In genomic region chr2:110929126-110929525, GRCm38 (mm10) we compare ENCODE assay signal across 18 mouse cellular contexts. TPM values are rescaled to one million over a fixed set of nuclear protein-coding genes. Genes with fewer than 3 reads are reported as not detected.
DNase-seq lines count a peak whose midpoint lies in the region; ATAC-seq lines count a peak whose summit lies in the region.
"Had no signal": no experiment of that assay in that cellular context is flagged by ENCODE, and none has a peak within 500 bp of the region (broad histone marks: within the 10 kb centered on the region; RNA-seq: fewer than 3 reads in every experiment).

No protein-coding gene starts in this region.

- H3K9ac ChIP-seq in hindbrain, embryonic 16.5 days (ENCODE audit: low read depth, low read length): no peak overlapping the region
- H3K9ac ChIP-seq in hindbrain, embryonic 12.5 days: no peak overlapping the region
- H3K9ac ChIP-seq: limb, embryonic 15.5 days; stomach, embryonic 15.5 days had no signal

- intact Hi-C loops in heart, postnatal 10 days (cut with DNase I): no loop called here

- no peaks in the 10 kb centered on the region for H3K27me3 ChIP-seq in hindbrain, embryonic 16.5 days (replicated peaks; ENCODE audit: control insufficient read depth, insufficient read depth, low read length)
- H3K27me3 ChIP-seq in hindbrain, embryonic 12.5 days: no peaks in the 10 kb centered on the region
- H3K27me3 ChIP-seq: CH12.LX; limb, embryonic 15.5 days; Patski; stomach, embryonic 15.5 days had no signal

- no peaks in the 10 kb centered on the region for H3K9me3 ChIP-seq in hindbrain, embryonic 16.5 days (ENCODE audit: control insufficient read depth, low read length)
- H3K9me3 ChIP-seq in hindbrain, embryonic 12.5 days (replicated peaks): no peaks in the 10 kb centered on the region
- H3K9me3 ChIP-seq: limb, embryonic 15.5 days; stomach, embryonic 15.5 days had no signal

- H3K4me3 ChIP-seq in hindbrain, embryonic 16.5 days (ENCODE audit: low read length): no peak overlapping the region
- no peak overlapping the region for H3K4me3 ChIP-seq in hindbrain, embryonic 12.5 days
- H3K4me3 ChIP-seq: erythroblast, embryonic 14.5 days; limb, embryonic 15.5 days; stomach, embryonic 15.5 days had no signal

- no peak overlapping the region for H3K27ac ChIP-seq in hindbrain, embryonic 16.5 days (ENCODE audit: low read depth, low read length)
- no peak overlapping the region for H3K27ac ChIP-seq in hindbrain, embryonic 12.5 days
- H3K27ac ChIP-seq: limb, embryonic 15.5 days; stomach, embryonic 15.5 days had no signal

- DNase-seq in 3T3-L1 (ENCODE audit: low read depth, low spot score): peak; percentile 25
- peak; percentile 67 for DNase-seq in Muller cell, postnatal 12 days (ENCODE audit: inconsistent ontology term)
- peak; percentile 95 for DNase-seq in cerebellum, adult 9-10 months
- no peak for DNase-seq in heart, postnatal 10 days
- DNase-seq in retina, postnatal 1 day: no peak
- DNase-seq: kidney, adult 2 months; kidney, postnatal 36 days; lung, adult 18-20 months; thymus, postnatal 14 days had no signal

- H3K36me3 ChIP-seq in hindbrain, embryonic 16.5 days (ENCODE audit: control insufficient read depth, insufficient read depth, low read length): no peaks in the 10 kb centered on the region
- no peaks in the 10 kb centered on the region for H3K36me3 ChIP-seq in hindbrain, embryonic 12.5 days
- H3K36me3 ChIP-seq: limb, embryonic 15.5 days; stomach, embryonic 15.5 days had no signal

- ATAC-seq in hindbrain, embryonic 16.5 days: peak; percentile 24; the same call in 1 of the 2 replicates
- ATAC-seq in hindbrain, embryonic 12.5 days (ENCODE audit: low FRiP score): no peak
- ATAC-seq: Patski had no signal

- no peaks in the 10 kb centered on the region for H3K4me1 ChIP-seq in hindbrain, embryonic 16.5 days (ENCODE audit: control insufficient read depth, insufficient read depth, low read depth, low read length)
- no peaks in the 10 kb centered on the region for H3K4me1 ChIP-seq in hindbrain, embryonic 12.5 days
- H3K4me1 ChIP-seq: limb, embryonic 15.5 days; stomach, embryonic 15.5 days had no signal

- no peak overlapping the region for H3K4me2 ChIP-seq in hindbrain, embryonic 16.5 days (ENCODE audit: low read length)
- no peak overlapping the region for H3K4me2 ChIP-seq in hindbrain, embryonic 12.5 days (replicated peaks)
- H3K4me2 ChIP-seq: heart, embryonic 11.5 days; limb, embryonic 15.5 days; stomach, embryonic 15.5 days had no signal

RNA-seq across cellular contexts. Expression of gene Ano3, which starts 21.6 kb away (rescaled TPM):
- polyA plus RNA-seq in hindbrain, embryonic 16.5 days (2015; fragmentation: Nextera tagmentation; extraction: Ambion mirVana): 0.98 and 1.1 TPM in 2 replicates
- 0.84 and 1.1 TPM in 2 replicates for polyA plus RNA-seq in hindbrain, embryonic 12.5 days (2016; fragmentation: Nextera tagmentation; extraction: Ambion mirVana)
- total RNA-seq in heart, postnatal 10 days (2021): under 1 TPM; 0.24 to 0.25 TPM
- total RNA-seq: CH12.LX; hematopoietic stem cell, adult 5-6 weeks had no signal
- polyA plus RNA-seq: erythroblast, embryonic 14.5 days; Patski had no signal

Comparison
In these comparisons a context has a peak if more than half of its experiments do, and no peak if none do; other contexts are left out.
1. DNase-seq: peak in 3T3-L1 (single experiment), Muller cell, postnatal 12 days (single experiment) and cerebellum, adult 9-10 months (single experiment); none in heart, postnatal 10 days (0 of 2) and retina, postnatal 1 day (single experiment).